Mouse (Mus musculus) central nervous system, embryonic 11.5 days (tissue): ENCODE results near the gene Abhd2. TPM values are rescaled to one million over a fixed set of nuclear protein-coding genes. Genes with fewer than 3 reads are reported as not detected.

Experiments used
- polyA plus RNA-seq: library from polyadenylated mRNA; depleted of rRNA; stranded (reverse); fragments of >200 nt; gene quantifications from 2 replicates; pipeline ENCODE4 v1.2.3, GENCODE M21; 2012; rRNA removed

The Abhd2 gene
- polyA plus RNA-seq: 7.6 and 10.8 TPM in 2 replicates

DNA sequence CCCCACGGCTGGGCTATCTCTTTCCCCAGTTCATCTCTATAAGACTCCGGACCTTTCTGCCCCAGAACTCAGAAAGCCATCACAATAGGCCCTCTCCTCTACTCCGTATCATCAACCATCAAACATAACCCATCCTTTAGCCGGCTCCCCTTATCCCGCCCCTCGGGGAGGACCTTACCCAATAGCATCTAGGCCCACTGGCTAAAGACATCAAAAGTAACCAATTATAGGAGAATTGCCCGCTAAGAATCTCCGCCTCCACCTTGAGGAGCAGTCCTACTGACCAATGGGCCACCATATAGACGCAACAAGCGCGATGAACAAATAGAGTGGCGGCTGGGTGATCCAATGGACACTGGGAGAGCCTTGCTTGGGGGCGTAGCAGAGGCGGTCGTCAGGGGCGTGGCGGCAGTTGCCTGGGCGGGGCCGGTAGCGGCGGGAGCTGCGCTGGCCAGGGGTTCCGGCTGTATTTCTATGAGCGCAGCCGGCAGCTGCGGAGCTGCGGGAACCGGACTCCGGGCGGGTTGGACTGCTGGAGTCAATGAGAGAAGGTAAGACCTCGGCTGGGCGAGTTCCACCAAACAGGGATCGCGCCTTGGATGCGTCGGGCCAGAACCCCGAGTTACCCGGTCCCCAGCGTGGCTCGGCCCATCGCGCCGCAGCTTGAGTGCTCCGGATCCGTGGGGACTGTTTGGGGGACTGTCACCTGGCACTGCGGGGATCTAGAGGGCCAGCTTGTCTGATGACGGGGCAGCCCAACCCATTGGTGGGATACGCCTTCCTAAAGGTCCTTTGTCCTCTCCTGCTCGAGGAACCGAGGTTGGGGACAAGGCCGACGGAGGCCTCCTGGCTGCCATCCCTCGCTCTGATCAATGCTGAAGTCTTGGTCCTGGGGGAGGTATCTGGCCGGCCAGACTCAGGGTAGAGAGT lies at the start of gene Abhd2:
Abhd2 (plus strand) TSS at position 411 of the 930 bp plus-strand sequence.

DNA sequence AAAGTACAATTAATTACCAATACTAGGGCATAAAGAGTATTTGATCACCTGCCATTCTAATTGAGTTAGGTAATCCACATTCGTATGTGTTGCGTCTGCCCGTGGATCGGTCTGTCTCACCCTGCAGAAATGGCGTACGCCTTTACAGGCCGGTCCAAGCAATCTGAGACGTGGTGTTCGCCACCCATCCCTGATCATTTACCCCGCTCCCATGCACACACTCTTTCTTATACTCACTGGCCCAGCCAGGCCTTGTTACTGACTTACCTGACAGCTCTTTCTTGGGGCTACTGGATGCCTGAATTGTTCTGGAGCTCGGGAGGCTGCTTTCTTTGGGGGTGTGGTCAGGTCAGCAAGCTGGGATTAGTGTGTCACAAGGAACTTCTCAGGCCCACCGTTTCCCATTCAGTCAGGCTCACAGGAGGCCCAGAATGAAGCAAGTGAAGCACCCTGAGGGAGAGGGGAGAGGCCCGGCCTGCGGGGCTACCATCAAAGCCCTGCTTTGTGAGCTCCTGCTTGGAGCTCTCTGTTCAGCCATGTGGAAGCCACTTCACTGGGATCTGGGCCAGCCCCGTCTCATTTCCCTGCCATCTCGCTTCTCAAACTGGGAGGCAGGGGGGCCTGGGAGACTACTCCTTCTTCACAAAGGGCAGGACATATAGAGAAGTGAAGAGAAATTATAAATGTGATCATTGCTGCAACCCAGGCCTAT lies 113.6 kb downstream of the Abhd2 start, which contains the start of gene Rlbp1:
Rlbp1 (minus strand) TSS at position 627 of the 712 bp plus-strand sequence.

DNA sequence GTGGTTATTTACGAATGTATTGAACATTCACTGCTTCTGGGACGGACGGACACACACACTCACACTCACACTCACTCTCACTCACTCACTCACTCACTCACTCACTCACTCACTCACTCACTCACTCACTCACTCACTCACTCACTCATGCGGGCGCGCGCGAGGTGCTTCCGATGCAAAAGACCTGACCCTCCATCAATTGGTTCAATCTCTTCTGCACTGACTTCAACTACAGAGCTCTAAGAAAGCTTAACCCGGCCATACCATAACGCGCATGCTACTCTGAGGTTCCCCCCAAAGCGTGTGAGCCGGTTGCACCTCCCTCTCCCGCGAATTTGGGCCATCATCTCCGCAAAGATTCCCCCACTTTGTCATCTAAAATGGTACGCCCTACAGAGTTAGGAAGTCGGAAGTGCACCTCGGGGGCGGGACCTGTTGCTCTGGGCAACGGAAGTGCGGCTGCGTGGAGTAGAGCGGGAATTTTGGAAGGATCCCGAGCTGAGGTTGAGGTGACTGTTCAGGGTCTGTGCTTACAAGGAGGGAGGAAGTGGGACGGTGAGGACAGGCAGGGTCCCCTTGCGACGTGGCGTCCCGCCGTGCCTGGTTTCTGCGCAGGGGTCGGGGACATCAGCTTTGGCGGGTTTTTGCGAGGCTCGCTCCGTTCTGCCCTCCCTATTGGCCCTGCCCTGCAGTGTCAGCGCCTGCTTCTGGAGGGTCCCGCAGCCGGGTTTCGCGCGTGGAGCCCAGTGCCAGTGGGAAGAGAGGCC lies 119.1 kb downstream of the Abhd2 start, which contains the start of gene Fanci:
Fanci (plus strand) TSS at position 47 of the 767 bp plus-strand sequence.

Other genes with a start within 250 kb of the Abhd2 start
- gene Acan, start 219.7 kb upstream of the Abhd2 start, polyA plus RNA-seq: 0.08 and 2.1 TPM in 2 replicates
- gene Hapln3, start 142.2 kb upstream of the Abhd2 start, polyA plus RNA-seq: 2.9 and 3.3 TPM in 2 replicates
- 42.2 and 64.5 TPM in 2 replicates for gene Mfge8, start 124.1 kb upstream of the Abhd2 start, polyA plus RNA-seq
- gene Rlbp1, start 113.8 kb downstream of the Abhd2 start, polyA plus RNA-seq: 1.4 and 1.5 TPM in 2 replicates
- gene Fanci, start 118.7 kb downstream of the Abhd2 start, polyA plus RNA-seq: 12.1 and 12.5 TPM in 2 replicates
- gene Polg, start 193.2 kb downstream of the Abhd2 start, polyA plus RNA-seq: 51.8 and 53.1 TPM in 2 replicates